Mouse (Mus musculus) spleen, adult 2 months (tissue): ENCODE results near the gene Dab2ip.

Experiments used
- CTCF ChIP-seq: fragments of 200-500 bp; IDR thresholded peaks from 2 replicates; pipeline ENCODE4 v1.5.1; 2011; ENCODE audit warnings: mild to moderate bottlenecking, inconsistent platforms; ENCODE audit not compliant: insufficient read depth, insufficient read length, insufficient replicate concordance; ENCODE audit errors: extremely low read depth
- POLR2A ChIP-seq: fragments of 200-500 bp; IDR thresholded peaks from 2 replicates; pipeline ENCODE4 v1.6.1; 2011; ENCODE audit warnings: low read depth, low read length, inconsistent platforms

GRCm38 (mm10) chr2:35613946-35614353, 55.9 kb downstream of the Dab2ip start:
- TF ChIP-seq POLR2A, result no peak
- TF ChIP-seq CTCF, result no peak
